ENCODE assay signal across 7 mouse cellular contexts in the genomic region with DNA sequence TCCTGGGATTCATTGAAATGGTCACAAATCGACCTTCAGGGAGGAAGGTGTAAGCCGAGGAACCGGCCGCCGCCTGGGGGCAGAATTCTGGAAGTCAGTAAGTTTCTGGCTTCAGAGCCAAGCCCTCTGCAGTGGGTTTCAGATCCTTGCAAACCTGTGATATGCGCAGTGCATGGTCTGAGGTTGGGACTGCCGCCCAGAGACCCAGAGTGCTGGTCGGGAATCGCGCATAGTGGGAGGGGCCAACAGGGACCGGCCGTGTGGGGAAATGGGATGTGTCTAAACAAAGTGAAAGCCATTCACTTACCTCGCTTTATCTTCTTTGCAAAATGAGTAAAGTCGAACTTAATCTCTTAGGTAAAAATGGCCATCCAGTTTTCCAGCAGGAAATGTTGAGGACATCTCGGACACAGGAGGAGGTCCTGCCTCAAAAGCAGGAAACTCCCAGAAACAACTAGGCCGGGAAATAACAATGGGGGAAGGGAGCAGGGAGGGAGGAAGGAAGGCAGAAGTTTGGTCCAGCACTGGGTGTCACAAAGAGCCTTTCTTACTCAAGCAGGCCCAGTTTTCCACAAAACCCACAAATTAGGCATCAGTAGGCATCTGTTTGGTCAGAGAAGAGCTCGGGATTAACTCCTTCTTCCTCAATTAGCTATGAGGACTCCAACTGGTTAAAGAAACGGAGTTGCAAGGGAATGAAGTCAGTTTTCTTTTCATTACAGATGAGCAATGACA. TPM values are rescaled to one million over a fixed set of nuclear protein-coding genes. Genes with fewer than 3 reads are reported as not detected.
DNase-seq lines count a peak whose midpoint lies in the region; ATAC-seq and TF ChIP-seq lines count a peak whose summit lies in the region.

No protein-coding gene starts in this region.

- TF ChIP-seq EP300 in heart, adult 2 months (IDR thresholded peaks at IDR 0.05; ENCODE audit: insufficient read depth, low read depth, low read length): 0 out of 2 replicates have a peak, but pooled peaks have one; percentile 22

- peak overlapping the region; percentile 64 for H3K4me2 ChIP-seq in limb, embryonic 13.5 days (replicated peaks)
- H3K4me2 ChIP-seq in midbrain, embryonic 14.5 days (ENCODE audit: low read length): peak overlapping the region; percentile 53

- H3K79me2 ChIP-seq in heart, adult 2 months (replicated peaks; ENCODE audit: control insufficient read depth, insufficient read depth, low read length): no peaks in the 10 kb centered on the region

- 6% methylated on average over 18 of the region's 18 CpGs for WGBS in heart, adult 2 months
- 11% methylated on average over 18 of the region's 18 CpGs for WGBS in limb, embryonic 13.5 days
- WGBS in midbrain, embryonic 14.5 days: 9% methylated on average over 18 of the region's 18 CpGs
- 12% methylated on average over 18 of the region's 18 CpGs for whole genome bisulfite sequencing in spleen, adult 2 months

- H3K9ac ChIP-seq in heart, adult 2 months (ENCODE audit: low read depth, low read length): peak overlapping the region; percentile 67
- peak overlapping the region; percentile 57 for H3K9ac ChIP-seq in limb, embryonic 13.5 days
- no peak overlapping the region for H3K9ac ChIP-seq in midbrain, embryonic 14.5 days (replicated peaks; ENCODE audit: low read length)

- H3K27ac ChIP-seq in heart, adult 2 months: peak overlapping the region; percentile 89
- H3K27ac ChIP-seq in limb, embryonic 13.5 days: peak overlapping the region; percentile 52; the same call in 1 of the 2 replicates
- H3K27ac ChIP-seq in midbrain, embryonic 14.5 days (replicated peaks; ENCODE audit: low read depth, low read length): no peak overlapping the region
- peak overlapping the region; percentile 69 for H3K27ac ChIP-seq in spleen, adult 2 months (ENCODE audit: insufficient read depth, low read length)

- ATAC-seq in limb, embryonic 13.5 days (ENCODE audit: low FRiP score, low read depth): peak; percentile 85
- ATAC-seq in midbrain, embryonic 14.5 days (ENCODE audit: low FRiP score, low TSS enrichment): peak; percentile 62; the same call in 1 of the 2 replicates

- peak; percentile 61 for TF ChIP-seq CTCF in heart, adult 2 months (IDR thresholded peaks at IDR 0.05)
- no peak for TF ChIP-seq CTCF in spleen, adult 2 months (IDR thresholded peaks at IDR 0.05; ENCODE audit: extremely low read depth, insufficient read depth, insufficient read length, insufficient replicate concordance)

- peak; percentile 61 for DNase-seq in adrenal gland, adult 8-10 months
- DNase-seq in embryo, embryonic 9.5 days (ENCODE audit: extremely low spot score): peak; percentile 68
- DNase-seq in heart, adult 2 months: peak; percentile 83 to 84
- peak; percentile 79 for DNase-seq in kidney, adult 18-20 months
- DNase-seq in midbrain, embryonic 14.5 days: peak; percentile 67
- DNase-seq in spleen, adult 2 months (ENCODE audit: low read depth in 1 of 2, low spot score in 2 of 2): peak; percentile 15 to 35

- no peaks in the 10 kb centered on the region for H3K27me3 ChIP-seq in heart, adult 2 months (ENCODE audit: control insufficient read depth, insufficient read depth, low read length)
- no peaks in the 10 kb centered on the region for H3K27me3 ChIP-seq in limb, embryonic 13.5 days
- no peaks in the 10 kb centered on the region for H3K27me3 ChIP-seq in midbrain, embryonic 14.5 days (ENCODE audit: control insufficient read depth, insufficient read depth, low read length)
- H3K27me3 ChIP-seq in spleen, adult 2 months (ENCODE audit: control insufficient read depth, insufficient read depth, low read length): no peaks in the 10 kb centered on the region

- peaks cover 7% of the 10 kb centered on the region for H3K4me1 ChIP-seq in heart, adult 2 months (ENCODE audit: control insufficient read depth, insufficient read depth, low read length)
- H3K4me1 ChIP-seq in limb, embryonic 13.5 days: peaks cover 10% of the 10 kb centered on the region
- no peaks in the 10 kb centered on the region for H3K4me1 ChIP-seq in midbrain, embryonic 14.5 days (ENCODE audit: control insufficient read depth, insufficient read depth, low read length)
- peaks cover 2% of the 10 kb centered on the region for H3K4me1 ChIP-seq in spleen, adult 2 months (ENCODE audit: control insufficient read depth, insufficient read depth, insufficient read length)

- intact Hi-C loops in heart, adult 2 months (cut with DNase I): no loop called here

- no peaks in the 10 kb centered on the region for H3K9me3 ChIP-seq in limb, embryonic 13.5 days
- H3K9me3 ChIP-seq in midbrain, embryonic 14.5 days (ENCODE audit: control insufficient read depth, low read length): no peaks in the 10 kb centered on the region

- peak overlapping the region; percentile 75 for H3K4me3 ChIP-seq in heart, adult 2 months
- peak overlapping the region; percentile 40 for H3K4me3 ChIP-seq in limb, embryonic 13.5 days
- peak overlapping the region; percentile 3; the same call in 1 of the 2 replicates for H3K4me3 ChIP-seq in midbrain, embryonic 14.5 days (replicated peaks; ENCODE audit: low read depth, low read length)
- peak overlapping the region; percentile 76 for H3K4me3 ChIP-seq in spleen, adult 2 months (ENCODE audit: extremely low read depth, insufficient read depth, insufficient read length)

- peak; percentile 67 for TF ChIP-seq POLR2A in heart, adult 2 months (IDR thresholded peaks at IDR 0.05; ENCODE audit: insufficient read depth, low read depth, low read length)
- TF ChIP-seq POLR2A in spleen, adult 2 months (IDR thresholded peaks at IDR 0.05; ENCODE audit: low read depth, low read length): no peak

- H3K36me3 ChIP-seq in heart, adult 2 months (ENCODE audit: control insufficient read depth, insufficient read depth, low read length): peaks cover 8% of the 10 kb centered on the region; the same call in 1 of the 2 replicates
- H3K36me3 ChIP-seq in limb, embryonic 13.5 days: no peaks in the 10 kb centered on the region
- H3K36me3 ChIP-seq in midbrain, embryonic 14.5 days (ENCODE audit: control insufficient read depth, insufficient read depth, low read length): no peaks in the 10 kb centered on the region
- H3K36me3 ChIP-seq in spleen, adult 2 months (ENCODE audit: control insufficient read depth, insufficient read depth, low read length): no peaks in the 10 kb centered on the region

RNA-seq across cellular contexts. Expression of gene Tlr3, which starts 0.6 kb away (rescaled TPM):
- total RNA-seq in adrenal gland, adult 8-10 months (2022): 10 to 100 TPM in 2 of 4 experiments, 1 to 10 TPM in 2; 4.5 to 11.1 (median 9.4) TPM
- total RNA-seq in heart, adult 2 months (2021): 1 to 10 TPM; 4.6 to 7.1 TPM
- polyA plus RNA-seq in heart, adult 2 months (2012; rRNA removed): 4.0 and 7.7 TPM in 2 replicates
- polyA plus RNA-seq in limb, embryonic 13.5 days (2015; fragmentation: Nextera tagmentation; extraction: Ambion mirVana): 0.66 and 1.4 TPM in 2 replicates
- polyA plus RNA-seq in midbrain, embryonic 14.5 days (2014; fragmentation: Nextera tagmentation; extraction: Ambion mirVana): 0.65 and 2.0 TPM in 2 replicates
- polyA plus RNA-seq in spleen, adult 2 months (2012; rRNA removed): 2.1 and 2.2 TPM in 2 replicates

RNA-seq across cellular contexts. Expression of gene Fam149a, which starts 28.2 kb away (rescaled TPM):
- 10 to 100 TPM; 11.4 to 13.9 (median 12.5) TPM for total RNA-seq in adrenal gland, adult 8-10 months (2022)
- total RNA-seq in heart, adult 2 months (2021): 1 to 10 TPM; 4.0 to 4.1 TPM
- 2.2 and 2.4 TPM in 2 replicates for polyA plus RNA-seq in heart, adult 2 months (2012; rRNA removed)
- 10.9 and 12.1 TPM in 2 replicates for polyA plus RNA-seq in limb, embryonic 13.5 days (2015; fragmentation: Nextera tagmentation; extraction: Ambion mirVana)
- 8.7 and 9.9 TPM in 2 replicates for polyA plus RNA-seq in midbrain, embryonic 14.5 days (2014; fragmentation: Nextera tagmentation; extraction: Ambion mirVana)
- 2.1 and 2.3 TPM in 2 replicates for polyA plus RNA-seq in spleen, adult 2 months (2012; rRNA removed)

Comparison
In these comparisons a context has a peak if more than half of its experiments do, and no peak if none do; other contexts are left out.
1. DNase-seq: peak in every context shown above with its lines; median percentile 84 in heart, adult 2 months; 79 in kidney, adult 18-20 months; 68 in embryo, embryonic 9.5 days; 67 in midbrain, embryonic 14.5 days; 61 in adrenal gland, adult 8-10 months; 25 in spleen, adult 2 months.
2. H3K4me3 ChIP-seq: peak in every context shown above with its lines; median percentile 76 in spleen, adult 2 months; 75 in heart, adult 2 months; 40 in limb, embryonic 13.5 days; 3 in midbrain, embryonic 14.5 days.